20 mouse cellular contexts compared by ENCODE assay signal in genomic region chr2:29034542-29035475, GRCm38 (mm10). TPM values are rescaled to one million over a fixed set of nuclear protein-coding genes. Genes with fewer than 3 reads are reported as not detected.
A peak's percentile ranks its signal among the peaks of the same experiment; 100 is the strongest.
DNase-seq lines count a peak whose midpoint lies in the region; ATAC-seq lines count a peak whose summit lies in the region.
"Had no signal": no experiment of that assay in that cellular context is flagged by ENCODE, and none has a peak within 500 bp of the region (broad histone marks: within the 10 kb centered on the region; RNA-seq: fewer than 3 reads in every experiment).

No protein-coding gene starts in this region.

- H3K27me3 ChIP-seq in embryonic facial prominence, embryonic 11.5 days (ENCODE audit: control insufficient read depth, insufficient read depth, low read length) = peaks cover 11% of the 10 kb centered on the region
- H3K27me3 ChIP-seq in embryonic facial prominence, embryonic 10.5 days (replicated peaks; ENCODE audit: low read depth, poor library complexity, severe bottlenecking) = peaks cover 96% of the 10 kb centered on the region
- H3K27me3 ChIP-seq in liver, embryonic 16.5 days (ENCODE audit: control insufficient read depth, insufficient read depth, low read depth, low read length) = no peaks in the 10 kb centered on the region

- no peak overlapping the region for H3K9ac ChIP-seq in embryonic facial prominence, embryonic 11.5 days (replicated peaks; ENCODE audit: low read length)
- no peak overlapping the region for H3K9ac ChIP-seq in liver, embryonic 16.5 days (ENCODE audit: low read depth, low read length)
- H3K9ac ChIP-seq: hindbrain, embryonic 12.5 days; neural tube, embryonic 12.5 days had no signal

- no peaks in the 10 kb centered on the region for H3K9me3 ChIP-seq in embryonic facial prominence, embryonic 11.5 days (replicated peaks; ENCODE audit: control insufficient read depth, low read length)
- H3K9me3 ChIP-seq in embryonic facial prominence, embryonic 10.5 days = no peaks in the 10 kb centered on the region
- no peaks in the 10 kb centered on the region for H3K9me3 ChIP-seq in liver, embryonic 16.5 days (replicated peaks; ENCODE audit: control insufficient read depth, low read length)
- H3K9me3 ChIP-seq: hindbrain, embryonic 12.5 days; neural tube, embryonic 12.5 days had no signal

- no peak overlapping the region for H3K27ac ChIP-seq in embryonic facial prominence, embryonic 11.5 days (replicated peaks; ENCODE audit: low read depth, low read length)
- no peak overlapping the region for H3K27ac ChIP-seq in embryonic facial prominence, embryonic 10.5 days (replicated peaks)
- H3K27ac ChIP-seq in liver, embryonic 16.5 days (ENCODE audit: low read length) = peak overlapping the region; percentile 72
- H3K27ac ChIP-seq: hindbrain, embryonic 12.5 days; layer of hippocampus, adult 2 months; neural tube, embryonic 12.5 days had no signal

- no peaks in the 10 kb centered on the region for H3K4me1 ChIP-seq in embryonic facial prominence, embryonic 11.5 days (ENCODE audit: control insufficient read depth, insufficient read depth, low read length)
- H3K4me1 ChIP-seq in embryonic facial prominence, embryonic 10.5 days = peaks cover 22% of the 10 kb centered on the region
- H3K4me1 ChIP-seq in liver, embryonic 16.5 days (ENCODE audit: control insufficient read depth, low read depth, low read length) = no peaks in the 10 kb centered on the region

- no peak overlapping the region for H3K4me3 ChIP-seq in embryonic facial prominence, embryonic 11.5 days (ENCODE audit: low read depth, low read length)
- H3K4me3 ChIP-seq in embryonic facial prominence, embryonic 10.5 days = no peak overlapping the region
- no peak overlapping the region for H3K4me3 ChIP-seq in liver, embryonic 16.5 days (ENCODE audit: low read depth, low read length)
- H3K4me3 ChIP-seq: hindbrain, embryonic 12.5 days; layer of hippocampus, adult 2 months; neural tube, embryonic 12.5 days had no signal

- no peak overlapping the region for H3K4me2 ChIP-seq in embryonic facial prominence, embryonic 11.5 days (ENCODE audit: low read depth, low read length)
- no peak overlapping the region for H3K4me2 ChIP-seq in liver, embryonic 16.5 days (ENCODE audit: low read depth, low read length)
- H3K4me2 ChIP-seq: hindbrain, embryonic 12.5 days; neural tube, embryonic 12.5 days had no signal

- no peak for DNase-seq in embryonic facial prominence, embryonic 11.5 days (ENCODE audit: low spot score)
- DNase-seq in embryonic facial prominence, embryonic 10.5 days (ENCODE audit: low spot score) = no peak
- DNase-seq in kidney, adult 9 months = peak; percentile 73
- DNase-seq in kidney, postnatal 4 days = no peak
- peak; percentile 36 to 49 for DNase-seq in kidney, postnatal 36 days
- no peak for DNase-seq in gastrocnemius, postnatal 10 days
- DNase-seq: cerebellum, postnatal 10 days; embryo, embryonic 11 days; gastrocnemius, postnatal 14 days; left cerebral cortex, postnatal 4 days; lung, adult 2 months; lung, postnatal 4 days; thymus, postnatal 4 days had no signal

- WGBS in embryonic facial prominence, embryonic 11.5 days = 44% methylated on average over 20 of the region's 20 CpGs
- 43% methylated on average over 20 of the region's 20 CpGs for WGBS in embryonic facial prominence, embryonic 10.5 days
- WGBS in liver, embryonic 16.5 days (ENCODE audit: insufficient replicate concordance) = 52% methylated on average over 20 of the region's 20 CpGs

- ATAC-seq in embryonic facial prominence, embryonic 11.5 days (replicated peaks; ENCODE audit: insufficient number of reproducible peaks, low FRiP score, low TSS enrichment, low read depth) = peak; percentile 44; the same call in 1 of the 2 replicates
- peak; percentile 78 for ATAC-seq in liver, embryonic 16.5 days (ENCODE audit: low read depth)
- no peak for ATAC-seq in CD4-positive, CD25-positive, alpha-beta regulatory T cell, adult 4 months
- ATAC-seq: inflammation-experienced regulatory T-cells, adult 6 months had no signal

- H3K36me3 ChIP-seq in embryonic facial prominence, embryonic 11.5 days (replicated peaks; ENCODE audit: control insufficient read depth, insufficient read depth, low read depth, low read length) = no peaks in the 10 kb centered on the region
- H3K36me3 ChIP-seq in embryonic facial prominence, embryonic 10.5 days (replicated peaks) = no peaks in the 10 kb centered on the region
- no peaks in the 10 kb centered on the region for H3K36me3 ChIP-seq in liver, embryonic 16.5 days (ENCODE audit: control insufficient read depth, insufficient read depth)
- H3K36me3 ChIP-seq: hindbrain, embryonic 12.5 days; neural tube, embryonic 12.5 days had no signal

RNA-seq across cellular contexts. Expression of gene Cfap77, which starts 20.1 kb away (rescaled TPM):
- 0.38 and 0.50 TPM in 2 replicates for polyA plus RNA-seq in embryonic facial prominence, embryonic 11.5 days (2014; fragmentation: Nextera tagmentation; extraction: Ambion mirVana)
- 0.75 and 1.2 TPM in 2 replicates for polyA plus RNA-seq in embryonic facial prominence, embryonic 10.5 days (2016; fragmentation: Nextera tagmentation; extraction: Ambion mirVana)
- polyA plus RNA-seq in liver, embryonic 16.5 days (2015; fragmentation: Nextera tagmentation; extraction: Ambion mirVana) = 0.11 TPM in 1 of 2 replicates, not detected in the other
- not detected for total RNA-seq in gastrocnemius, postnatal 10 days (2021)
- polyA plus RNA-seq in CD4-positive, CD25-positive, alpha-beta regulatory T cell, adult 4 months (2017; shearing (Covaris generic)) = under 1 TPM; 0.46 to 0.47 TPM
- total RNA-seq: gastrocnemius, postnatal 14 days; left cerebral cortex, adult 18-20 months had no signal

RNA-seq across cellular contexts. Expression of gene Ttf1, which starts 25.3 kb away (rescaled TPM):
- 10.7 and 10.8 TPM in 2 replicates for polyA plus RNA-seq in embryonic facial prominence, embryonic 11.5 days (2014; fragmentation: Nextera tagmentation; extraction: Ambion mirVana)
- 10.4 and 13.9 TPM in 2 replicates for polyA plus RNA-seq in embryonic facial prominence, embryonic 10.5 days (2016; fragmentation: Nextera tagmentation; extraction: Ambion mirVana)
- 3.8 and 4.1 TPM in 2 replicates for polyA plus RNA-seq in liver, embryonic 16.5 days (2015; fragmentation: Nextera tagmentation; extraction: Ambion mirVana)
- total RNA-seq in gastrocnemius, postnatal 10 days (2021) = 1 to 10 TPM; 5.4 to 5.9 TPM
- 10 to 100 TPM; 20.7 to 24.1 TPM for polyA plus RNA-seq in CD4-positive, CD25-positive, alpha-beta regulatory T cell, adult 4 months (2017; shearing (Covaris generic))

Comparison
In these comparisons a context has a peak if more than half of its experiments do, and no peak if none do; other contexts are left out.
1. DNase-seq: peak in kidney, adult 9 months (single experiment) and kidney, postnatal 36 days (2 of 2); none in embryonic facial prominence, embryonic 11.5 days (single experiment), embryonic facial prominence, embryonic 10.5 days (single experiment), kidney, postnatal 4 days (0 of 2) and gastrocnemius, postnatal 10 days (single experiment).